Mouse (Mus musculus) neural tube, embryonic 13.5 days (tissue): ENCODE measurements at regions not wholly inside any gene's neighbourhood (a gene's known extent, or its start where the extent isn't known, plus 50 kb on each side); places are given as distances from the start of the nearest gene placed in this dataset.

Experiments used
- ATAC-seq: fragments of 200-750 bp; cut with Nextera tagmentation; 2 replicates; pipeline ENCODE4 v1.8.0; 2017; ENCODE audit warnings: low read depth, mild to moderate bottlenecking, moderate TSS enrichment, moderate library complexity
- H3K27ac ChIP-seq: fragments of 300-500 bp; sonication (generic); replicated peaks from 2 replicates; pipeline ENCODE4 v1.5.1; 2015; ENCODE audit warnings: moderate library complexity, mild to moderate bottlenecking, inconsistent platforms
- H3K27me3 ChIP-seq: fragments of 300-500 bp; sonication (generic); 2 replicates; pipeline ENCODE4 v1.6.1; 2015; ENCODE audit warnings: mild to moderate bottlenecking, inconsistent platforms
- H3K36me3 ChIP-seq: fragments of 300-500 bp; sonication (generic); 2 replicates; pipeline ENCODE4 v1.6.1; 2015; ENCODE audit warnings: mild to moderate bottlenecking, inconsistent platforms
- H3K4me1 ChIP-seq: fragments of 300-500 bp; sonication (generic); replicated peaks from 2 replicates; pipeline ENCODE4 v1.6.1; 2015; ENCODE audit warnings: inconsistent platforms
- H3K4me2 ChIP-seq: fragments of 300-500 bp; sonication (generic); 2 replicates; pipeline ENCODE4 v1.6.1; 2015; ENCODE audit warnings: inconsistent platforms, mild to moderate bottlenecking, moderate library complexity
- H3K4me3 ChIP-seq: fragments of 300-500 bp; sonication (generic); 2 replicates; pipeline ENCODE4 v1.5.1; 2015; ENCODE audit warnings: mild to moderate bottlenecking, inconsistent platforms
- H3K9ac ChIP-seq: fragments of 300-500 bp; sonication (generic); 2 replicates; pipeline ENCODE4 v1.6.1; 2015; ENCODE audit warnings: moderate library complexity, mild to moderate bottlenecking, inconsistent platforms
- H3K9me3 ChIP-seq: fragments of 300-500 bp; sonication (generic); 2 replicates; pipeline ENCODE4 v1.6.1; 2016; ENCODE audit warnings: inconsistent platforms
- WGBS: fragments of 180-500 bp; shearing (Covaris S2); methylation state at CpG from one replicate; pipeline ENCODE4 v1.1.7; 2015; 5-methylcytosine and 5-hydroxymethylcytosine counted together

DNA sequence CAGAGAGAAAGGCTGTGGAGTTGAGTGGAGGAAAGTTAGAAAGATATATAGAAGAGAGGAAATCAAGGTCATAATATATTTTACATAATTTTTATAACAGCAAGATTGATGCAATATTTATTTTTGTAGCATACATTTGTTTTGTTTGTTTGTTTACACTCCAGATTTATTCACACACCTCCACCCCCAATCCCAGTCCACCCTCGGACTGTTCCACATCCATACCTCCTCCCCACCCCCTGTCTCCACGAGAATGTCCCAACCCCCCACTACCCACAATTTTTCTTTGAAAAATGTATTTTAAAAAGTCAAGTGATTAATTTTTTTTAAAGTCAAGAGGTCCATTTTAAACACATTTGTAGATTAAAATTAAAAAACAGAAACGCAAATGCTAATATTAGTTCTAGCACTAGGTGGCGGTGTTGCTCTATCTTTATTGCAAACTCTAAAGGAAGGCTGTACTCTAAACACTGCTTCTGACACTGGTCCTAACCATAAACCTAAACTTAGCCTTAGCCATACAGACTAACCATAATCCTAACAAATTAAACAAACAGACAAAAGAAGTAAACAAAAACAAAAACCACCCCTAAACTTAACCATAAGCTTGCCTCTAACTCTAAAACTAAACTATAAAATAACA lies 67.8 kb downstream of the Olfr1505 start:
- H3K27ac ChIP-seq, result no peak overlapping the region
- H3K4me3 ChIP-seq, result no peak overlapping the region
- H3K9ac ChIP-seq, result no peak overlapping the region
- no peak overlapping the region for H3K4me2 ChIP-seq
- no peaks in the 10 kb centered on the region for H3K36me3 ChIP-seq
- ATAC-seq, result peak; percentile 69; the same call in 1 of the 2 replicates
- no peaks in the 10 kb centered on the region for H3K27me3 ChIP-seq
- no peaks in the 10 kb centered on the region for H3K9me3 ChIP-seq
- 16% methylated on average over 4 of the region's 4 CpGs for WGBS
- no peaks in the 10 kb centered on the region for H3K4me1 ChIP-seq

- ATAC-seq, result no peak
- H3K36me3 ChIP-seq, result no peaks in the 10 kb centered on the region
- no peak overlapping the region for H3K27ac ChIP-seq
- H3K27me3 ChIP-seq, result no peaks in the 10 kb centered on the region
- WGBS, result 72% methylated on average over 3 of the region's 3 CpGs
- H3K4me1 ChIP-seq, result no peaks in the 10 kb centered on the region
- no peak overlapping the region for H3K9ac ChIP-seq
- no peak overlapping the region for H3K4me3 ChIP-seq
- H3K4me2 ChIP-seq, result no peak overlapping the region
- no peaks in the 10 kb centered on the region for H3K9me3 ChIP-seq
Measured at GRCm38 (mm10) chr19:13982823-13983222, 69.5 kb downstream of the Olfr1505 start.
